Mouse (Mus musculus) forebrain, embryonic 12.5 days (tissue): Measurements from ENCODE around the gene Aplnr. TPM values are rescaled to one million over a fixed set of nuclear protein-coding genes. Genes with fewer than 3 reads are reported as not detected.

Experiments used
- ATAC-seq: fragments of 200-750 bp; cut with Nextera tagmentation; 2 replicates; pipeline ENCODE4 v1.8.0; 2017; ENCODE audit warnings: moderate TSS enrichment; ENCODE audit not compliant: low FRiP score
- H3K27ac ChIP-seq: fragments of 300-500 bp; sonication (generic); 2 replicates; pipeline ENCODE4 v1.5.1; 2016; ENCODE audit warnings: mild to moderate bottlenecking
- H3K27me3 ChIP-seq: fragments of 300-500 bp; sonication (generic); 2 replicates; pipeline ENCODE4 v1.6.1; 2016; ENCODE audit warnings: mild to moderate bottlenecking
- H3K36me3 ChIP-seq: fragments of 300-500 bp; sonication (generic); replicated peaks from 2 replicates; pipeline ENCODE4 v1.6.1; 2016; ENCODE audit warnings: mild to moderate bottlenecking
- H3K4me1 ChIP-seq: fragments of 300-500 bp; sonication (generic); 2 replicates; pipeline ENCODE4 v1.6.1; 2016
- H3K4me2 ChIP-seq: fragments of 300-500 bp; sonication (generic); 2 replicates; pipeline ENCODE4 v1.6.1; 2016; ENCODE audit warnings: mild to moderate bottlenecking, moderate library complexity
- H3K4me3 ChIP-seq: fragments of 300-500 bp; sonication (generic); replicated peaks from 2 replicates; pipeline ENCODE4 v1.5.1; 2016; ENCODE audit warnings: mild to moderate bottlenecking
- H3K9ac ChIP-seq: fragments of 300-500 bp; sonication (generic); 2 replicates; pipeline ENCODE4 v1.6.1; 2016; ENCODE audit warnings: mild to moderate bottlenecking
- H3K9me3 ChIP-seq: fragments of 300-500 bp; sonication (generic); 2 replicates; pipeline ENCODE4 v1.6.1; 2016
- WGBS: fragments of 180-500 bp; shearing (Covaris S2); methylation state at CpG from one replicate; pipeline ENCODE4 v1.1.7; 2016; 5-methylcytosine and 5-hydroxymethylcytosine counted together
- polyA plus RNA-seq: library from polyadenylated mRNA; unstranded; fragments of >200 nt; fragmentation: Nextera tagmentation; extraction: Ambion mirVana; gene quantifications from 2 replicates; pipeline ENCODE4 v1.2.1, GENCODE M21; 2016

Gene Aplnr
- polyA plus RNA-seq, 1 experiment from 2014 or later = 28.1 TPM

GRCm38 (mm10) chr2:85110288-85110875 is 25.6 kb upstream of the Aplnr start:
- Histone ChIP-seq H3K27me3 (no peaks in the 10 kb centered on the region), H3K36me3 (no peaks in the 10 kb centered on the region), H3K4me3 (no peak overlapping the region), H3K27ac (no peak overlapping the region), H3K9ac (no peak overlapping the region), H3K4me2 (no peak overlapping the region), H3K9me3 (no peaks in the 10 kb centered on the region), H3K4me1 (no peaks in the 10 kb centered on the region)
- no peak for ATAC-seq
- 80% methylated on average over 9 of the region's 9 CpGs for WGBS

GRCm38 (mm10) chr2:85123187-85123868 is 12.7 kb upstream of the Aplnr start:
- no peak overlapping the region for H3K4me2 ChIP-seq
- H3K27ac ChIP-seq = no peak overlapping the region
- no peaks in the 10 kb centered on the region for H3K36me3 ChIP-seq
- H3K4me3 ChIP-seq = no peak overlapping the region
- 34% methylated on average over 5 of the region's 5 CpGs for WGBS
- no peaks in the 10 kb centered on the region for H3K4me1 ChIP-seq
- no peaks in the 10 kb centered on the region for H3K27me3 ChIP-seq
- no peaks in the 10 kb centered on the region for H3K9me3 ChIP-seq
- no peak overlapping the region for H3K9ac ChIP-seq
- ATAC-seq = peak; percentile 75

- WGBS = 28% methylated on average over 1 of the region's 1 CpGs
- H3K4me2 ChIP-seq = no peak overlapping the region
- H3K36me3 ChIP-seq = no peaks in the 10 kb centered on the region
- H3K27me3 ChIP-seq = no peaks in the 10 kb centered on the region
- ATAC-seq = peak; percentile 89
- H3K27ac ChIP-seq = no peak overlapping the region
- H3K9me3 ChIP-seq = no peaks in the 10 kb centered on the region
- no peak overlapping the region for H3K9ac ChIP-seq
- H3K4me1 ChIP-seq = no peaks in the 10 kb centered on the region
- H3K4me3 ChIP-seq = no peak overlapping the region
Measured at GRCm38 (mm10) chr2:85123869-85124535, 12.0 kb upstream of the Aplnr start.

DNA sequence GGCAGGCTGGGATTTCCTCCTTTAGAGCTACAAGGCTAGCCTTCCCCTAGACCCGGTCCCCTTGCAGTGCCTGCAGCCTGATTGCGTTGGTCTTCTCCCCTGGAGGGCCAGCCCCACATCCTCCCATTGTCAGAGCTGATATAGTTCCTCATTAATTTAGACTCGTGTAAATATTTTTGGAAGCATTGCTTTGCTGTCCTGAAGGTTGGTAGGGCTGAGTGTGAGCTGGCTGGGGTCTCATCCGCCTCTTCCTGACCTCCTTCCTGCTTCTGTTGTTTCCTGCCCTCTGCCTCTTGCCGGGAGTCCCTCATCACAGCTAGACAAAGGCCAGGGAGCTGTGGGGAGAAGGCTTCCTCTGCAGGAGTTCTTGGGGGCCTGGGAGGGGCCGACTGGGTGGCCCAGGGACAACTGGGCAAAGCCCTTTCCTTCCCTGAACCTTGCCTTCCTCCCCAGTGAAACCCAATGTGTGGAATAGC is 6.5 kb upstream of the Aplnr start:
- H3K27ac ChIP-seq = no peak overlapping the region
- H3K9ac ChIP-seq = no peak overlapping the region
- WGBS = 51% methylated on average over 6 of the region's 6 CpGs
- H3K36me3 ChIP-seq = no peaks in the 10 kb centered on the region
- no peak overlapping the region for H3K4me3 ChIP-seq
- no peaks in the 10 kb centered on the region for H3K9me3 ChIP-seq
- H3K4me1 ChIP-seq = peaks cover 6% of the 10 kb centered on the region; the same call in 1 of the 2 replicates
- no peak overlapping the region for H3K4me2 ChIP-seq
- no peaks in the 10 kb centered on the region for H3K27me3 ChIP-seq
- ATAC-seq = no peak

- H3K27me3 ChIP-seq = no peaks in the 10 kb centered on the region
- no peak overlapping the region for H3K27ac ChIP-seq
- no peak for ATAC-seq
Measured at GRCm38 (mm10) chr2:85131226-85131625, 4.8 kb upstream of the Aplnr start.

GRCm38 (mm10) chr2:85131724-85132123 is 4.3 kb upstream of the Aplnr start:
- H3K27me3 ChIP-seq = no peaks in the 10 kb centered on the region; the same call in 1 of the 2 replicates
- H3K36me3 ChIP-seq = no peaks in the 10 kb centered on the region
- no peak overlapping the region for H3K9ac ChIP-seq
- H3K9me3 ChIP-seq = no peaks in the 10 kb centered on the region
- no peak for ATAC-seq
- H3K27ac ChIP-seq = no peak overlapping the region
- no peak overlapping the region for H3K4me2 ChIP-seq
- 14% methylated on average over 1 of the region's 1 CpGs for WGBS
- no peak overlapping the region for H3K4me3 ChIP-seq
- peaks cover 6% of the 10 kb centered on the region; the same call in 1 of the 2 replicates for H3K4me1 ChIP-seq

More at GRCm38 (mm10) chr2:85131226-85131625, 4.8 kb upstream of the Aplnr start:
- H3K36me3 ChIP-seq = no peaks in the 10 kb centered on the region
- H3K4me3 ChIP-seq = no peak overlapping the region
- no peak overlapping the region for H3K4me2 ChIP-seq
- no peak overlapping the region for H3K9ac ChIP-seq
- H3K9me3 ChIP-seq = no peaks in the 10 kb centered on the region
- WGBS = 35% methylated on average over 2 of the region's 2 CpGs
- H3K4me1 ChIP-seq = peaks cover 6% of the 10 kb centered on the region; the same call in 1 of the 2 replicates

DNA sequence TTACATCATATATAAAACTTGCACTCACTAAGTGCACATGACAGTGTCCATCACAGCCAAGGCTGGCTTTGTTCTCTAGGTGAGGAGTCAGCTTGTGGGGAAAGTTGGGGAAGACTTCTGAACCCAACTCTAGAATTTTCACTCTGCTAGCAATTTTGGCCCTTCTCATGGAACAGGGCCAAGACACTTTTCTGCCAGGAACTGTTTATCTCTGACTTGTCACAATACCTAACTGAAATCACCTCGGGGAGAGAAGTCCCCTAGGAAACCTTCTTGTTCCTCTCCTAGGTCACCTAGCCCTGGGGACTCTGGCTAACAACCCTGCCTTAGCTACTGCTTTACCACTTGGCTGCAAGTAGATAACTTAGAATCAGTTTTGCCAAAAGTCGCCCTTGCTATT is 3.8 kb upstream of the Aplnr start:
- no peak overlapping the region for H3K27ac ChIP-seq
- H3K4me1 ChIP-seq = peaks cover 6% of the 10 kb centered on the region; the same call in 1 of the 2 replicates
- H3K4me2 ChIP-seq = no peak overlapping the region
- no peaks in the 10 kb centered on the region; the same call in 1 of the 2 replicates for H3K27me3 ChIP-seq
- H3K9me3 ChIP-seq = no peaks in the 10 kb centered on the region
- no peak for ATAC-seq
- WGBS = 68% methylated on average over 2 of the region's 2 CpGs
- no peak overlapping the region for H3K4me3 ChIP-seq
- H3K36me3 ChIP-seq = no peaks in the 10 kb centered on the region
- no peak overlapping the region for H3K9ac ChIP-seq

- Histone ChIP-seq H3K4me3 (no peak overlapping the region), H3K27ac (no peak overlapping the region), H3K9ac (no peak overlapping the region), H3K4me2 (no peak overlapping the region), H3K27me3 (no peaks in the 10 kb centered on the region; the same call in 1 of the 2 replicates), H3K4me1 (peaks cover 6% of the 10 kb centered on the region; the same call in 1 of the 2 replicates), H3K9me3 (no peaks in the 10 kb centered on the region), H3K36me3 (no peaks in the 10 kb centered on the region)
- ATAC-seq = no peak
- WGBS = 67% methylated on average over 1 of the region's 1 CpGs
Measured at GRCm38 (mm10) chr2:85135099-85135498, 926 bp upstream of the Aplnr start.

GRCm38 (mm10) chr2:85136831-85137520 is 951 bp downstream of the Aplnr start:
- Histone ChIP-seq H3K4me1 (no peaks in the 10 kb centered on the region), H3K9me3 (no peaks in the 10 kb centered on the region), H3K36me3 (no peaks in the 10 kb centered on the region), H3K27ac (no peak overlapping the region), H3K27me3 (no peaks in the 10 kb centered on the region; the same call in 1 of the 2 replicates), H3K4me3 (no peak overlapping the region; the same call in 1 of the 2 replicates), H3K4me2 (no peak overlapping the region), H3K9ac (no peak overlapping the region)
- ATAC-seq = no peak
- 93% methylated on average over 21 of the region's 21 CpGs for WGBS

GRCm38 (mm10) chr2:85137601-85138140 is 1.6 kb downstream of the Aplnr start:
- no peaks in the 10 kb centered on the region; the same call in 1 of the 2 replicates for H3K27me3 ChIP-seq
- WGBS = 81% methylated on average over 10 of the region's 10 CpGs
- no peak overlapping the region for H3K4me2 ChIP-seq
- no peak for ATAC-seq
- no peak overlapping the region for H3K27ac ChIP-seq
- no peaks in the 10 kb centered on the region for H3K9me3 ChIP-seq
- H3K4me3 ChIP-seq = no peak overlapping the region
- no peaks in the 10 kb centered on the region for H3K4me1 ChIP-seq
- no peaks in the 10 kb centered on the region for H3K36me3 ChIP-seq
- no peak overlapping the region for H3K9ac ChIP-seq

DNA sequence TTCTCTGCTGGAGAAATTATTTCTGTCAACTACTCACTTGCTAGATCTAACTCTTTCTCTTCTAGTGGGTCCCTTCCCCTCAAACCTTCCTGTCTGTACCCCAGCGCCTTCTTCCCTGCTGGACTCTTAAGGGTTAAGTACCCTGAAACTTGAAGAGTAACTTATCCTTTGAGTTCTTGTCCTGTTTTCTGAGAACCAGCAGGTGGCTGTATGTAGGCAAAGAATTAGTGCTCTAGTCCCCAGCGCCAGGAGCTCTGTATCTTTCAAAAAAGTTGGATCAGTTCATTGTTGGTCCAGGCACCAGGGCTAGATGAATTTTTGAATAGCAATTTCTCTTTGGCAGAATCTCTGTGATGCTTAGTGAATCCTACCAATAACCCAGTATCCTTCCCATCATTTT is 2.1 kb downstream of the Aplnr start:
- no peaks in the 10 kb centered on the region; the same call in 1 of the 2 replicates for H3K27me3 ChIP-seq
- no peaks in the 10 kb centered on the region for H3K36me3 ChIP-seq
- ATAC-seq = no peak
- no peak overlapping the region for H3K27ac ChIP-seq
- H3K4me2 ChIP-seq = no peak overlapping the region
- H3K9ac ChIP-seq = no peak overlapping the region
- no peaks in the 10 kb centered on the region for H3K9me3 ChIP-seq
- H3K4me3 ChIP-seq = no peak overlapping the region
- no peaks in the 10 kb centered on the region for H3K4me1 ChIP-seq
- 26% methylated on average over 2 of the region's 2 CpGs for WGBS

DNA sequence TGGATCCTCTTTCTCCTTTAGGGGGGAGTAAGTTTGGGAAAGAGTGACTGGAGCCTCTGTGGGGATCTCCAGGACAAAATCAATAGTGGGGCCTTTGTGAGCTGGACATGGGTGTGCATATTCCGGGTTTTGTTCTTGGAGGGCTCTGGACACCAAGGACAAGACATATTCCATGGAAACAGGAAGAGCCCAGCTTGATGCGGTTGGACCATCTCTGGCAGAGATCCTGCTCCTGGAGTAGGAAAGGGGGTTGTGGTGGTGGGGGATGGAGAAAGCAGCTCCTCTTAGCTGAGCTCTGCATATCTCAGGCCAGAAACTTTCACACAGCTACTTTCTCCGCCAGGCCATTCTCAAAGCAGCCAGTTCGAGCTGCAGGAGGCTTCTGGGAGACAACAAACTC is 3.4 kb downstream of the Aplnr start:
- Histone ChIP-seq H3K4me2 (no peak overlapping the region), H3K27ac (no peak overlapping the region), H3K36me3 (no peaks in the 10 kb centered on the region), H3K4me1 (no peaks in the 10 kb centered on the region), H3K9ac (no peak overlapping the region), H3K4me3 (no peak overlapping the region), H3K9me3 (no peaks in the 10 kb centered on the region), H3K27me3 (no peaks in the 10 kb centered on the region; the same call in 1 of the 2 replicates)
- WGBS = 62% methylated on average over 4 of the region's 4 CpGs
- no peak for ATAC-seq
